Mouse (Mus musculus): Measurements from ENCODE around the gene Actn1. TPM values are rescaled to one million over a fixed set of nuclear protein-coding genes. Genes with fewer than 3 reads are reported as not detected.

The Actn1 gene
- total RNA-seq, 1 experiment from 2014 or later, result 126 TPM

DNA sequence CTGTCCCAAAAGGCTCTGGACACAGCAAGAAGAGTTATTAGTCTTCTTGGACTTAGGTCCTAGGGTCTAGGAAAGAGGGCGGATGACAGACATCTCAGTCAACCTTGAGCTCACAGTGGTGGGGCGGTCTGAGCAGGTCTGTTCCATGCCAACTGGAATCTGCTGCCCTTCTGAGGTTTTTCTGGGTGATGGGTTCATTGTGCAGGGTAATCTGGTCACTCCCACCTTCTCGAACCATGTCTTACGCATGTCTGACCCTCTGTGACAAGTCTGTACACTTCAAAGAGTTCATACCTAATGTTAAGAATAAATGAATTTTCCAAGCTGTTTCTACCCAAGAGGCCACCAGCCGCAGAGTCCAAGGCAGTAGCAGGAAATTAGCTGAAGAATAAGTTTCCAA, 29.3 kb downstream of the Actn1 start:
- no peak for ATAC-seq (ENCODE audit: extremely low read depth, insufficient number of reproducible peaks, low FRiP score, poor library complexity, severe bottlenecking)

DNA sequence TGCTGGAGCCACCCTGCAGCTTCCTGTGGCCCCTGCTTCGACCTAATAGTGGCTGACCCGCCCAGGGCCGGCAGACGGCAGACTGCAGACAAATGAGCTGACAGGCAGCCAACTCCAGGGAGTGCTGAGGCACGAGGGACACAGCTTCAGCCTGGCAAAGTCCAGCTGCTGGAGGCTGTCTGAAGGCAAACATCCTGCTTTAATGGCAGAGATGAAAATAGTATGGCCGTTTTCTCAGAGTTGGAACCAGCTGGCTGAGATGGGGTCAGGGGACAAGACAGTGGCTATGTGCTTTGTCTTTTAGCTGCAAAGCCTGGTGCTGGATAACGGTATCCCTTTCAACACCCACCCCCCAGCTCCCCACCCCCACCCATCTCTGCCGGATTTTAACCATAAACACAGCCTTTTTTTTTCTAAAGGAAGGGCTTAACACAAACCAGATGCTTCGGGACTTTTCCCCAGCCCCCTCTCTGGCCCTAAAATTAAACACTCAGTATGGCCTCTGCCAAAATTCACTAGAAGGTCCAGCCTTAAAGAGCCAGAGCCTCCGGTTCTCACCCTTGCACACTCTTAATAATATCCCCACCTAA, 30.0 kb downstream of the Actn1 start:
- no peak for ATAC-seq (ENCODE audit: extremely low read depth, insufficient number of reproducible peaks, low FRiP score, poor library complexity, severe bottlenecking)

DNA sequence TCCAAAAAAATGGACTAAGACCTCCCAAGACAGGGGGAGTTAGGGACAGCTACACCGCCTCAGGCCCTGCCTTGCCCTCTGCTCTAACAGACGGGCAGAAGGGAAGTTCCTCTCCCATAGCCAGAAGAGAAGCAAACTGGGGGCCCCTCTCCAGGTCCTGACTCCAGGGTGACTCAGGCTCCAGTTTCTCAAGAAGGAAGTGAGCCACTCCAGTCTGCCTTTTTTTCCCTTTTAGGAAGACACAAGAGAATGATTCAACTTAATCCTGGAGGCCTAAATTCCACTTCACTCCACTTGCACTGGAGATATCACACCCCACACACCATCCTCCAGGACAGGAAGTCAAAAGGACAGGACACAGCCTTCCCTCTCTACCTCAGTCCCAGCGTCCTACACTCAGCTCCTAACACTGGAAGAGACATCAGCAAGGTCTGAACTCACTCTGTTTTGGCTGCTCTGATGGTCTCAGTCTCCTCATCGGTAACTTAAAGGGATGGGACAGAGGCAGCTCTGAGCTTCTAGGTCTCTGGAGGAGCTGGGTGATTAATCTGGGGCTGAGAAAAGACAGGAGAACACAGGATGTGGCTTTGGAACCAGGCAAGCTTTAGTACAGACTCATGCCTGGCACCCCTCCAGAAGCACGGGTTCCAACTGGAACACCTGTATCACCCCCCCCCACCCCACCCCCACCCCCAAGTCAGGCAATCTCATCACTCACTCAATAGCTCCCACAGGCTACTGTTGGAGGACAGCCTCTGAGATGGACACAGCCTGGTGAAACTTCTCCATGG, 31.0 kb downstream of the Actn1 start:
- peak; percentile 29; the same call in 1 of the 2 replicates for ATAC-seq (ENCODE audit: extremely low read depth, insufficient number of reproducible peaks, low FRiP score, poor library complexity, severe bottlenecking)

DNA sequence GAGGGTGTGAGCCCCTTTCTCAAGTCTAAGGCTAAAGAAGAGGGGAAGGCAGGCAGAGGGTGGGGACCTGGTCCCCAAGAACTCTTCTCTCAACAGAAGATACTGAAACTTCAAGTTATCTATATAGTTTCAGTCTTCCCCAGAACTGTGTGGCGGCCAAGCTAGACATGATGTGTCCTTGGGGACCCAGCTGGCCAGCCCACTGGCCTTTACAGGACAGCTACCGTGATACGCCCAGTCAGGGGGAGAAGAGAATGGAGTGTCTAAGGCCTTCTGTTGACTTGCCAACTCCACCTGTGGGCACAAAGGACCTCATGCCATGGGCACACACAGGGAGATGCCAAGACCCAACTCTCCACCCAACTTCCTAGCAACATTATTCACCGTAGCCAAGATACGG, 31.8 kb downstream of the Actn1 start:
- no peak for ATAC-seq (ENCODE audit: extremely low read depth, insufficient number of reproducible peaks, low FRiP score, poor library complexity, severe bottlenecking)

DNA sequence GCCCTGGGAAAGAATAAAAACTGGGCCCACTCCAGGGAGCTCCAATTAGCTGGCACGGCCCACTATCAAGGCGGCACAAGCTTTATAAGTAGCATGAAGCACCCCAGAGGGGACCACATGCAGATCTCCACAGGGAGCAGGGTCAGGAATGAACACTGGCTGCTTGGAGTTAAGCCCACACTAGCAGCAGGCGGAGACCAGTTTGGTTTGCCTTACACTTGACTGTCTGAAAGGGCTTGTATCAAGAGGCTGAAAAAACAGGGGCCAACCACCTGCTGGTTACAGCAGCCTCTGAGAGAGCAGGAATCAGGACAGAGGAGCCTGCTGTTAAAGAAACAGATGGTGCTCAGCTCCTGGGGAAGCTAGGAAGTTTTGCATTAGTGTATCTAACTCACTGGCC, 32.3 kb downstream of the Actn1 start:
- ATAC-seq (ENCODE audit: extremely low read depth, insufficient number of reproducible peaks, low FRiP score, poor library complexity, severe bottlenecking), result no peak

DNA sequence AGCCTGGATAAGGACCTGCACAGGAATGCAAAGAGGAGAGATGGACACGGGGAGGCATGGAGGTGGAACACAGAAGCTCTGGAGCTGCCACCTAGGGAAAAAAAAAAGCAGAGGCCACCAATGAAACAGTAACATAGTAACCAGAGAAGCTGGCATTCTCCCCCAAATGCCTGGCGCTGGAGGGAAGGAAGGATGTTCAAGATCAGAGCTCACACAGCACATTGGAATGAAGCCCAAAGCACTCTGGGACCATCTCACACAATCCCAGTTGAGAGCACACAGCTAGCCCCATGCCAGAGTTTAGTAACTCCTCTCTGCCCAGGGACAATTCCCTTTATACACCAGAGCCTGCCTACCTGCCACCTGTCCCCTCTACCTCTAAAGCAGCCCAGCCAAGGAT, 34.1 kb downstream of the Actn1 start:
- no peak for ATAC-seq (ENCODE audit: extremely low read depth, insufficient number of reproducible peaks, low FRiP score, poor library complexity, severe bottlenecking)

DNA sequence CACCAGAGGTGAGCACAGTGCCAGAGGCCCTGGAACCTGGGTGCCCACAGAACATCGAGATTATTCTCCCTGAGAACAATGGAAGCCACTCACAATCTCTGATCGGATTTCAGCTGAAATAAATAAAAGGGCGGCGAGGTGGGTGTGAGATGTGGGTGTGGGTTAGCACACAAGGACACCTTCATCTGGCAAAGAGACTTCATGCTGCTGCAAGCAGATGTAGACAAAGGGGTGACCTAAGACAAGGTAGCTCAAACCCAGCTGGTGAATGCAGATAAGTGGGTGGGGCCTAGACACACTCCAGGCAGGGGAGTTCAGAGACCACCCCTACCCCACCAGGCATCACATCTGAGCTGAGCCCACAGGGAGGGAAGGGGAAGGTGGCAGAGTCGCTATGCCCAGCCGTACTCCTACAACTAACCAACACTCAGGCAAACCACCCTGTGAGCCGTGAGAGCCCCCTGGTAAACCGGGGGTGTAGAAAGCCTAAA, 35.9 kb downstream of the Actn1 start:
- ATAC-seq (ENCODE audit: extremely low read depth, insufficient number of reproducible peaks, low FRiP score, poor library complexity, severe bottlenecking), result no peak

DNA sequence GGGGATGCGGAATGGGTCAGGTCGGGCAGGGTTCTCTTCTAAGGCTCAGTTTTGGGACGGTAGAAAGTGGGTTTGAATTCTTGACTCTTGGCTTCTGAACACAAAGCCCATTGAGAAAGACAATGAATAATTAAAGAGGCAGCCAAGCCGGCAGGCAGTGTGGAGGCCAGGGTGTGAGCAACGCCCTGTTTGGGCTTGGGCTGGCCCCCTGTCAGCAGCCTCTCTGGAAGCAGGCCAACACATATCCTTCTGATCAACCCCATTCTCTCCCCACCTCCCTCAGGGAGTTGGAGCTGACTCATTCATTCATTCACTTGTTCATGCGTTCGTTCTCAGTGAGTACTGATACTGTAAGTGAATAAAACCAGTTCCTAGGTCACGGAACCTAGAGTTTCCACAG, 36.7 kb downstream of the Actn1 start:
- no peak for ATAC-seq (ENCODE audit: extremely low read depth, insufficient number of reproducible peaks, low FRiP score, poor library complexity, severe bottlenecking)

DNA sequence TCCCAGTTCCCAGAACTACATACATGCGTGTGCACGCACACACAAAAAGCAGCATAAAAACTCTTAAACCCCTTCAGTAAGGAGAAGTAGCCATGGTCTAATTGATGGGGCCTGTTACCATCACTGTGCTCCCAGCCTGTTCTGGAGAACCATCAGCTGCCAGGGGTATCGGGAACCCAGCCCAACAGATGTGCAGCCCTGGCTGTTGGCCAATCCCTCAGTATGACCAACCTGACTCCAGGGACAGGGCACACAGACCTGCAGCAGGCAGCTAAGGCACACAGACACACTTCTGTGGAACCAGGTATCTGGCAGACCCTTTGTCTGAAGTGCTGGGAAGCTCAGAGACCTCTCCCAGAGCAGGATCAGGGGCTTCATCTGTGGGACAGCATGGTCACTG, 37.7 kb downstream of the Actn1 start:
- no peak for ATAC-seq (ENCODE audit: extremely low read depth, insufficient number of reproducible peaks, low FRiP score, poor library complexity, severe bottlenecking)

DNA sequence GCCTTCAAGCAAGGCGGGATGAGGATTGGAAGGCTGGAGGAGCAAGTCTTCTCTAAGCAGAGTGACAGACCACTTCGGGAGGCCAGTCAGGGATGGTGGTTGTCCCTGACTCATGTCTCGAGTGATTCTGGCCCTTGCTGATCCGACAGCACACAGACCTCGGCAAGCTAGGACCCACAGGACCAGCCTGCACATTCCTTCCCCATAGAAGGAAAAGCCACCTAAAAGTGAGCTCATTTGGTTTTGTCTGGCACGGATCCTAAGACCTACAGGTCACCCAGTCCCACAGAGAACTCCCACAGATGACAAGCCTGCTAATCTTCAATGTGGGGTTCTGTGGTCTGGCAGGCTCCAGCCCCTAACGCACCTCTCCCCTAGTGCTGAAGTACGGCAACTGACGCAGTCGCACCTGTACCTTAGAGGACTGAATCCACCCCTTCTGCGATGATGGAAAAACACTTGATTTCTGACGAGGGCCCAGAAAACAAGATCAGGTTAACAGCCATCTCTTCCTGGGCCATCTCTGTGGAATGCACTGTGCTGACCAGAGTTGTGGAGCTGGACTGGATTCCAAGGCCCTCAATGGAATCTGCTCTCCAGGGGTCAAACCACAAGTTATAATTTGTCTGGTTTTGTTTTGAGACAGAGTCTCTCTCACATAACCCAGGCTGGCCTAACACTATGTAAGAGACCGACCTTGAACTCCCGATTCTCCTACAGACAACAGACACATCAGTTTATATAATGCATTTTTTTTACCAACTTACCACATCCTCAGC, 39.7 kb downstream of the Actn1 start:
- no peak for ATAC-seq (ENCODE audit: extremely low read depth, insufficient number of reproducible peaks, low FRiP score, poor library complexity, severe bottlenecking)

DNA sequence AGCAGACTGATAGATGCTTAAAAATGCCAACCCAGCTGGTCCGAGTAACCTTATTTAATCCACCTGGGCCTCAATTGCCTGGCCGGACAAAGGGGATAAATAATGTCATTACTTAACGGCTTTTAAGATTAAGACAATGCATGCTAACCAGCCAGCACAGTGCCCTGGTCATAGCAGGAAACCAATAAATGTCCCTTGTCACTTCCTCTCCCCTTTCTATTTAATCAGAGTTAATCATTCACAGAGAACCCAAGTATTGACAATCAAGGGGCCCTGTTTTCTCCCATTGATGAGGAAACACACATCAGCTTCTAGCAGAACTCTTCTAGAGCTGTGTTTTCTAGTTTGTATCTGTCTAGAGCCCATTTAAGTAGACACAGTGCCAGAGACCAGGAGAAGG, 41.4 kb downstream of the Actn1 start:
- no peak for ATAC-seq (ENCODE audit: extremely low read depth, insufficient number of reproducible peaks, low FRiP score, poor library complexity, severe bottlenecking)

DNA sequence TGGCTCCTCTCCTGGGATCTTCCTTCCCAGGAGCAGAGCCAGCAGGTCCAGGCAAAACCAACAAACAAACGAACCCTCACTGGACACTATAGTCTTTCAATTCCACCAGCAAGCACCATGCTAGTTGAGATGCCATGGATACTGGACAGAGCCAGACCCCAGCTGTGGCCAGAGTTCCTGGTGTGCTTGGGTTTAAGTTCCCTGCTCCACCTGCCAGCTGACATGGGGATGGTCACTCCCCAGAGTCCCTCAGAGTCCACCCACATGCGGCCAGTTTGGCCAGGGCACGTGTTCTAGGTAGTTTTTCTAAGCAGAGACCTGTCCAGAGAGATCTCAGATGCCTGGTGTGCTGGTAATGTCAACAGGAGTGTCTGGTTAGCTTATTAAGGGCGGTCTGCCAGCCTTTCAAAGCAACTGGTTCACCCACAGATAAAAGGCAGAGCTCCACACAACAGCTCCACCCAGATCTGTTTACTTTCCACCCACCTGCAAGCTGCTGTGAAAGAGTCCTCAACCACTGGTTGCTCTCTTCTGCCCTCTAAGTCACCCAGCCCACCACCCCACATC, 42.0 kb downstream of the Actn1 start:
- ATAC-seq (ENCODE audit: extremely low read depth, insufficient number of reproducible peaks, low FRiP score, poor library complexity, severe bottlenecking), result no peak

DNA sequence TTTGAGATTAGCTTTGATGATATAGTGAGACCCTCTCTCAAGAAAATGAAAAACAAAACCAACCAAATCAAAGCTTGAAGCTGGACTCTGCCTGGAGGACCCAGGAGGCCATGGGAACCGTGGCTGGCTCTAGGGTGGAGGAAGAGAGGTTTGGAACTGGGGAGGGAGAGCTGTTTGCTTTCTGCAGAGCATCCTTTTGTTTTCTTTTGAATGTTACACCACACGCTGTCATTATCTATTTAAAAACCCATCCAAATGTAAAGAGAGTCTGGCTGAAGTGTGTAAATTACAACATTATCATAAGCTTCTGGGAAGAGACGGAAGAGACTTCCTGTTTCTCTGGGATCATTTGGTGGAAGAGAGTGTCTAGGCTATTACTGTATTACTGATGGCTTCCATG, 43.1 kb downstream of the Actn1 start:
- no peak for ATAC-seq (ENCODE audit: extremely low read depth, insufficient number of reproducible peaks, low FRiP score, poor library complexity, severe bottlenecking)

DNA sequence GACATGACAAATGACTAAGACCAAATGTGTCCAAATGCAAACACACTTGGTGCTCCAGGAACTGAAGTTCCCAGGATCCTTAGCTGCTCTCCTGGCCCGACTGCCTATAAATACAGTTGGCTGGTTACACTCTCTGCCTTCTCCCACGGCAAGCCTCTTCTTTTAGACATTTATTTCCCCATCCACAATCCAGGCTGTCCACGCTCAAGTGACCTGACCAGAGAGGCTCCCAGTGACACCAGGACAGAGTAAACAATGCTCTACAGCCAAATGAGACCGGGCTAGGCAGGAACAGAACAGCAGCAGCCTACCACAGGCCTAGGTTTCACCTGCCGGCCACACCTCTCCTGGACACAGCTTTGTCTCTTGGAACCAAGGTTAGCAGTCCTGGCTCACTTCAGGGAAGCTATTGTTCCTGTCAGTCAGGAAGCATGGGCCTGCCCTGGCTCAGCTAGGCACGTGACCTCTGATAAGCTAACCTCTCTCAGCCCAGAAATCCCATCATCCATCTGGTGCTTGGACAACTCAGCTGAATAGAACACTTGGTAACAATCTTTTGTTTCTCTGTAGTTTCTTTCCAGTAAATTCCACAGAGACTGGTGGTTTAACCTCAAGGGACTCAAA, 43.8 kb downstream of the Actn1 start:
- no peak for ATAC-seq (ENCODE audit: extremely low read depth, insufficient number of reproducible peaks, low FRiP score, poor library complexity, severe bottlenecking)

DNA sequence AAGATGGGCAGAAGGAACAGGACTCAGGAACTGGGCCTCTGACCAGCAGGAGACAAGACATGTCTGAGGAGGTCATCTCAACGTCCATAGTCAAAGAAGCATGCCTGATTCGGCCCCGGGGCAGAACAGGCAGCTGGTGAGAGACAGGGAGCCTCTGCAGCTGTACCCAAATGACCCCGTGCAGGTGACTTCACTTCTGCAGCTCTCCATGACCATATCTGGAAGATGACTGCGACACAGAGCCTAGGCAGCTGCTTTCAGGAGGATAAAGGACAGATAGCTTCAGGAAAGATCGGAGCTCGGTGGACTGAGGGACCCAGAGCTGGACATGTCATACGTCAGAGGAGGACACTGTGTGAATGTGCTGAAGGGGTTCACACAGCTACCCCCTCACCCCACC, 46.4 kb downstream of the Actn1 start:
- no peak for ATAC-seq (ENCODE audit: extremely low read depth, insufficient number of reproducible peaks, low FRiP score, poor library complexity, severe bottlenecking)

DNA sequence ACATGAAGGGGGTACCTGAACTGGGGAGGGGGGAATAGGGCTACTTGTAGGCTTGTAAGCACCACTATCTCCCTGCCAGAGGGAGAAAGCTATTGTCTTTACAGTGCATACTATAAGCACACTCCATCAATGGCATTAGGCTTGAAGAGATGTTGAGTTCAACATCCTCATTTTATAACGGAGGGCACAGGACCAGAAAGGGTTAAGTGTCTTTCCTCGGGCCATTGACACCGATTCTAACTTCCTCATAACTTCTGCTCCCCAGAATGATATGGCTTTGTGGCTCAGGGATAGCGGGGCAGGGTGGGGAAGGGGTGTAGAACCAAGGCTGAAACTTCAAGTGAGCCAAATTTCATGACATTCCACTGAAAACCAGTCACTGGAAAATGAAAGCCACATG, 46.9 kb downstream of the Actn1 start:
- ATAC-seq (ENCODE audit: extremely low read depth, insufficient number of reproducible peaks, low FRiP score, poor library complexity, severe bottlenecking), result peak; percentile 31; the same call in 1 of the 2 replicates

DNA sequence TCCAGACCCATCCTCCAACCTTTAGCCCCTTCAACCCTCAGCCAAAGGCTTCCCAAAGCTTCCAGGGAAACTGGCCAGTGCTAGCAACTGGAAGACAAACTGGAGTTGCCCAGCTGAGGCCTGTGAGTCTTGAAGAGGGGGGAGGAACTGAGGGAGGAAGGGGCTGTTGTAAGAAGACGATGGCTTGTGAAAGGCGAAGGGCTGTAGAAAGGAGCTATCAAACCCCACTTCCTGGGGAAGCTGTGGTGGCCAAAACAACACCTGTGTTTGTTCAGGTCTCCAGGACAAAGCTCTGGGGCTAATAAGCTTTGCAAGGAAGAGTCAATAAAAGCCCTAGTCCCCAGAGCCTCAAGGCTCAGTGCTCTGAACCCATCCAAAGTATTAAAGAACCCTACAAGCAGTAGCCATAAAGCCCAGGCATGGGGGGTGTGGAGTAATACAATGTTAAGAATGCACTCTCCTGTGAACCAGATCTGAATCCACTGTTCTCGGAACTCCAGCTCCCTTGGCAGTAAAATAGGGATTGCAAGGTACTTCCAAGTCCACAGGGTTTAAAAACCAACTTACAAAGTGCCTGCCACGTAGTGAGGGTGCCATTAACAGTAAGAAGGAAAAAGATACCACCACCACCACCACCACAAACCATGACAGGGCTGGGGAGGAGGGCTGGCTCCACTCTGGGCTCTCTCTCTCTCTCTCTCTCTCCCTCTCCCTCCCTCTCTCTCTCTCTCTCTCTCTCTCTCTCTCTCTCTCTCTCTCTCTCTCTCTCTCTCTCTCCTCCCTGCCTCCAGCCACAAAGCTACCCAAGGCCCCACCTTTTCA, 49.2 kb downstream of the Actn1 start:
- peak; percentile 28; the same call in 1 of the 2 replicates for ATAC-seq (ENCODE audit: extremely low read depth, insufficient number of reproducible peaks, low FRiP score, poor library complexity, severe bottlenecking)

DNA sequence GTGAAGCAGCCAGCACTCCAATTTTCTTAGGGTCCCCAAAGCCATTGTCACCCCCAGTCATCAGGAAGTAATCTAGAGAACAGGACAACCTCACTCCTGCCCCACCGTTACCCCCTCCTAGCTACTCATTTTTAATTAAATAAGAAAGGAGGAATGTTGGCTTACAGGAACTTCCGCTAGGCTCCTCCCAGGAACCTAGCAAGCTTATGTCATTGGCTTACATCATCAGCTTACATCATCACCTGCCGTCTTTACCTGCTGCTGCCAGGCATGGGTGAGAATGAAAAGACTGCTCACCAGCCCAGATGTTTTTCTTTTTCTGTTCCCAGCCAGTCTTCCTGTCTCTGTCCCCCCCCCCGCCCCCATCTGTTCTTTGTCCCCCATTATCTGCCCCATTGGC, 50.3 kb downstream of the Actn1 start:
- peak; percentile 37; the same call in 1 of the 2 replicates for ATAC-seq (ENCODE audit: extremely low read depth, insufficient number of reproducible peaks, low FRiP score, poor library complexity, severe bottlenecking)
